Mouse (Mus musculus) G1E (cell line): ENCODE data around the gene Nipa2. TPM values are rescaled to one million over a fixed set of nuclear protein-coding genes. Genes with fewer than 3 reads are reported as not detected.

Source experiments
- ATAC-seq: 2 replicates; pipeline ENCODE4 v1.8.0; 2016; ENCODE audit warnings: mild to moderate bottlenecking; ENCODE audit not compliant: insufficient number of reproducible peaks, poor library complexity, low FRiP score, severe bottlenecking; ENCODE audit errors: extremely low read depth
- DNase-seq: peaks from one replicate; pipeline ENCODE4 v3.0.0; 2012; ENCODE audit warnings: low spot score
- H3K27me3 ChIP-seq: 2 replicates; pipeline ENCODE4 v1.6.1; 2012; ENCODE audit warnings: mild to moderate bottlenecking, low read length, inconsistent platforms; ENCODE audit not compliant: insufficient read depth
- H3K36me3 ChIP-seq: replicated peaks from 2 replicates; pipeline ENCODE3; 2012; ENCODE audit warnings: mild to moderate bottlenecking, inconsistent platforms
- H3K4me1 ChIP-seq: 2 replicates; pipeline ENCODE4 v1.6.1; 2012; ENCODE audit warnings: low read depth, low read length, inconsistent platforms, mixed read lengths; ENCODE audit not compliant: insufficient read depth
- H3K4me3 ChIP-seq: 2 replicates; pipeline ENCODE4 v1.5.1; 2012; ENCODE audit warnings: low read depth, mild to moderate bottlenecking, inconsistent platforms, low read length, moderate library complexity, mixed read lengths
- H3K9me3 ChIP-seq: replicated peaks from 2 replicates; pipeline ENCODE4 v1.6.1; 2012; ENCODE audit warnings: inconsistent platforms
- CTCF ChIP-seq: IDR thresholded peaks from 2 replicates; pipeline ENCODE4 v1.5.1; 2012; ENCODE audit warnings: low read depth, low read length, inconsistent platforms, mixed read lengths
- GATA1 ChIP-seq: IDR thresholded peaks from 2 replicates; pipeline ENCODE4 v1.6.1; 2012; ENCODE audit warnings: borderline replicate concordance, low read length, inconsistent platforms, mixed read lengths
- GATA2 ChIP-seq: IDR thresholded peaks from 2 replicates; pipeline ENCODE4 v1.6.1; 2012; ENCODE audit warnings: low read depth, low read length, inconsistent platforms, borderline replicate concordance
- POLR2AphosphoS5 ChIP-seq: IDR thresholded peaks from 2 replicates; pipeline ENCODE4 v1.6.1; 2012; ENCODE audit warnings: low read depth, low read length, inconsistent platforms; ENCODE audit not compliant: insufficient replicate concordance
- TAL1 ChIP-seq: conservative IDR thresholded peaks from 2 replicates; pipeline ENCODE4 v1.6.1; 2012; ENCODE audit warnings: low read depth, low read length, inconsistent platforms, mixed read lengths
- polyA plus RNA-seq: library from polyadenylated mRNA; stranded (reverse); fragments of >175 nt; gene quantifications from 2 replicates; pipeline ENCODE4 v1.2.3, GENCODE M21; 2012
- total RNA-seq, 2 experiments: library from RNA; stranded (forward) in 1 of 2; stranded (reverse) in 1 of 2; fragments of 200-1000 nt in 1 of 2; fragments of >200 nt in 1 of 2; fragmentation: Nextera tagmentation in 1 of 2; gene quantifications; 2 replicates each; pipeline ENCODE4 v1.2.3; 2014 to 2017

Nipa2 gene
- total and polyA plus RNA-seq, 3 experiments: 8.9 to 59.1 (median 46.8) TPM

DNA sequence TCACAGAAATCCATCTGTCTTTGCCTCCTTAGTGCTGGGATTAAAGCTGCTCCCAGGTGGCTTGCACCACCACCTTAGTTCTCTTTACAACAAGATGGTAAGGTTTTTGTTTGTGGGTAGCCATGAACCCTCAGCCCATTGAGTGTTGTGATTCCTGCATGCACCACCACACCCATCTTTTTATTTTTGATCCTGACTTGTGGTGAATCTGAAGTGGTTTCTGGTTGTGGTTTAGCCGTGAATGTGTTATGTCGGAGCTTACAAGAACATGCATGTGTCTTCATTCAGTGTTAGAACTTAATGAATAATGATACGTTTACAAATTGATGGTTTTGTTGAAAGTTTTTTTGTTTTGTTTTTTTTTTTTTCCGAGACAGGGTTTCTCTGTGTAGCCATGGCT lies 72.3 kb downstream of the Nipa2 start:
- no peak for ATAC-seq
- Histone ChIP-seq H3K9me3 (no peaks in the 10 kb centered on the region), H3K4me3 (no peak overlapping the region), H3K4me1 (no peaks in the 10 kb centered on the region), H3K36me3 (peaks cover 65% of the 10 kb centered on the region), H3K27me3 (no peaks in the 10 kb centered on the region)
- TF ChIP-seq GATA2: no peak
- TF ChIP-seq POLR2AphosphoS5: no peak
- TF ChIP-seq TAL1: no peak
- no peak for TF ChIP-seq CTCF
- TF ChIP-seq GATA1: no peak
- no peak for DNase-seq

DNA sequence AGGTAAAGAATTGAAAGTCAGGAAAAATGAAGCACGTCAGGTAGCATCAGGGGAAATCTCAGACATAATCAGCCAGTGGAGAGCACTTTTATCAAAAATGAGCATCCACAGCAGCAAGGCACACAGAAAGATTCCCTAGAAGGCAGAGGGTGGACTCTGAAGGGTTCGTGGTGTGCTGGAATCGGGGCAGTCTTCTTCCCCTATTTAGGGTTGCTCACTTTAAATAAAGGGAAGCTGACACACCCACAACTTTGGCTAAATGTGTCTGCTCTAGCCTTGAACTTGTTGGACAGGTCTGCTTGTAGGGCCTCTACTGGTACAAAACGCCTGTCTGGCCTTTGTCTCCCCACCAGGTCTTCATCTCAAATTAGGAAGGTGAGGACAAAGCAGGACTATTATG lies 73.7 kb downstream of the Nipa2 start:
- no peak for ATAC-seq

More for the DNA sequence above, 73.7 kb downstream of the Nipa2 start:
- peaks cover 64% of the 10 kb centered on the region for H3K36me3 ChIP-seq
- no peaks in the 10 kb centered on the region for H3K4me1 ChIP-seq
- DNase-seq: no peak
- no peaks in the 10 kb centered on the region for H3K27me3 ChIP-seq
- no peak for TF ChIP-seq TAL1
- no peak for TF ChIP-seq GATA1
- no peak for TF ChIP-seq CTCF
- no peak for TF ChIP-seq POLR2AphosphoS5
- TF ChIP-seq GATA2: no peak
- no peaks in the 10 kb centered on the region for H3K9me3 ChIP-seq
- H3K4me3 ChIP-seq: no peak overlapping the region

Other genes with a start within 250 kb of the Nipa2 start
- gene Siglech, start 194.3 kb downstream of the Nipa2 start, total RNA-seq (2014; fragmentation: Nextera tagmentation): not detected in 2 replicates
- gene Siglech, start 194.3 kb downstream of the Nipa2 start, total RNA-seq (2017): 0.06 and 0.16 TPM in 2 replicates
- not detected in 2 replicates for gene Siglech, start 194.3 kb downstream of the Nipa2 start, polyA plus RNA-seq
- 44.1 and 53.4 TPM in 2 replicates for gene Tubgcp5, start 168.3 kb downstream of the Nipa2 start, total RNA-seq (2014; fragmentation: Nextera tagmentation)
- gene Tubgcp5, start 168.3 kb downstream of the Nipa2 start, total RNA-seq (2017): 45.6 and 51.6 TPM in 2 replicates
- 1.6 and 2.6 TPM in 2 replicates for gene Tubgcp5, start 168.3 kb downstream of the Nipa2 start, polyA plus RNA-seq
- 45.4 and 70.8 TPM in 2 replicates for gene Cyfip1, start 120.7 kb downstream of the Nipa2 start, total RNA-seq (2014; fragmentation: Nextera tagmentation)
- 53.8 and 60.7 TPM in 2 replicates for gene Cyfip1, start 120.7 kb downstream of the Nipa2 start, total RNA-seq (2017)
- gene Cyfip1, start 120.7 kb downstream of the Nipa2 start, polyA plus RNA-seq: 27.2 and 39.0 TPM in 2 replicates
- 6.4 and 10.2 TPM in 2 replicates for gene Nipa1, start 57.5 kb upstream of the Nipa2 start, total RNA-seq (2014; fragmentation: Nextera tagmentation)
- 7.5 and 8.0 TPM in 2 replicates for gene Nipa1, start 57.5 kb upstream of the Nipa2 start, total RNA-seq (2017)
- gene Nipa1, start 57.5 kb upstream of the Nipa2 start, polyA plus RNA-seq: 2.0 and 2.2 TPM in 2 replicates
- gene Herc2, start 87.7 kb upstream of the Nipa2 start, total RNA-seq (2014; fragmentation: Nextera tagmentation): 51.5 and 54.0 TPM in 2 replicates
- 37.3 and 39.1 TPM in 2 replicates for gene Herc2, start 87.7 kb upstream of the Nipa2 start, total RNA-seq (2017)
- gene Herc2, start 87.7 kb upstream of the Nipa2 start, polyA plus RNA-seq: 2.8 and 4.0 TPM in 2 replicates